Mouse (Mus musculus) forebrain, embryonic 12.5 days (tissue): ENCODE measurements at regions not wholly inside any gene's neighbourhood (a gene's known extent, or its start where the extent isn't known, plus 50 kb on each side); places are given as distances from the start of the nearest gene placed in this dataset.

ENCODE experiments used
- ATAC-seq: fragments of 200-750 bp; cut with Nextera tagmentation; 2 replicates; pipeline ENCODE4 v1.8.0; 2017; ENCODE audit warnings: moderate TSS enrichment; ENCODE audit not compliant: low FRiP score
- H3K27ac ChIP-seq: fragments of 300-500 bp; sonication (generic); 2 replicates; pipeline ENCODE4 v1.5.1; 2016; ENCODE audit warnings: mild to moderate bottlenecking
- H3K27me3 ChIP-seq: fragments of 300-500 bp; sonication (generic); 2 replicates; pipeline ENCODE4 v1.6.1; 2016; ENCODE audit warnings: mild to moderate bottlenecking
- H3K36me3 ChIP-seq: fragments of 300-500 bp; sonication (generic); replicated peaks from 2 replicates; pipeline ENCODE4 v1.6.1; 2016; ENCODE audit warnings: mild to moderate bottlenecking
- H3K4me1 ChIP-seq: fragments of 300-500 bp; sonication (generic); 2 replicates; pipeline ENCODE4 v1.6.1; 2016
- H3K4me2 ChIP-seq: fragments of 300-500 bp; sonication (generic); 2 replicates; pipeline ENCODE4 v1.6.1; 2016; ENCODE audit warnings: mild to moderate bottlenecking, moderate library complexity
- H3K4me3 ChIP-seq: fragments of 300-500 bp; sonication (generic); replicated peaks from 2 replicates; pipeline ENCODE4 v1.5.1; 2016; ENCODE audit warnings: mild to moderate bottlenecking
- H3K9ac ChIP-seq: fragments of 300-500 bp; sonication (generic); 2 replicates; pipeline ENCODE4 v1.6.1; 2016; ENCODE audit warnings: mild to moderate bottlenecking
- H3K9me3 ChIP-seq: fragments of 300-500 bp; sonication (generic); 2 replicates; pipeline ENCODE4 v1.6.1; 2016
- WGBS: fragments of 180-500 bp; shearing (Covaris S2); methylation state at CpG from one replicate; pipeline ENCODE4 v1.1.7; 2016; 5-methylcytosine and 5-hydroxymethylcytosine counted together

- no peaks in the 10 kb centered on the region for H3K4me1 ChIP-seq
- ATAC-seq = no peak
- no peak overlapping the region for H3K4me3 ChIP-seq
- H3K9ac ChIP-seq = no peak overlapping the region
- WGBS = 97% methylated on average over 2 of the region's 2 CpGs
- no peak overlapping the region for H3K27ac ChIP-seq
- H3K36me3 ChIP-seq = no peaks in the 10 kb centered on the region
- H3K4me2 ChIP-seq = no peak overlapping the region
- no peaks in the 10 kb centered on the region for H3K9me3 ChIP-seq
- no peaks in the 10 kb centered on the region for H3K27me3 ChIP-seq
These were observed 147.8 kb upstream of the Cdh5 start for GRCm38 (mm10) chr8:103953586-103953985.

GRCm38 (mm10) chr8:103955568-103956260 lies 145.7 kb upstream of the Cdh5 start:
- WGBS = 87% methylated on average over 4 of the region's 4 CpGs
- no peak overlapping the region for H3K4me3 ChIP-seq
- ATAC-seq = no peak

GRCm38 (mm10) chr8:103964293-103964918 lies 137.0 kb upstream of the Cdh5 start:
- no peak overlapping the region for H3K4me2 ChIP-seq
- H3K4me3 ChIP-seq = no peak overlapping the region
- WGBS = 40% methylated on average over 7 of the region's 7 CpGs
- peaks cover 8% of the 10 kb centered on the region; the same call in 1 of the 2 replicates for H3K4me1 ChIP-seq
- no peaks in the 10 kb centered on the region for H3K27me3 ChIP-seq
- H3K27ac ChIP-seq = no peak overlapping the region
- no peak overlapping the region for H3K9ac ChIP-seq
- no peaks in the 10 kb centered on the region for H3K9me3 ChIP-seq
- no peaks in the 10 kb centered on the region for H3K36me3 ChIP-seq
- peak; percentile 41; the same call in 1 of the 2 replicates for ATAC-seq

More at GRCm38 (mm10) chr8:103955568-103956260, 145.7 kb upstream of the Cdh5 start:
- H3K27ac ChIP-seq = no peak overlapping the region
- no peaks in the 10 kb centered on the region for H3K36me3 ChIP-seq
- H3K27me3 ChIP-seq = no peaks in the 10 kb centered on the region
- no peak overlapping the region for H3K9ac ChIP-seq
- H3K4me1 ChIP-seq = no peaks in the 10 kb centered on the region
- H3K9me3 ChIP-seq = no peaks in the 10 kb centered on the region
- no peak overlapping the region for H3K4me2 ChIP-seq

- Histone ChIP-seq H3K4me1 (peaks cover 2% of the 10 kb centered on the region; the same call in 1 of the 2 replicates), H3K36me3 (no peaks in the 10 kb centered on the region), H3K9ac (no peak overlapping the region), H3K4me3 (no peak overlapping the region), H3K27ac (no peak overlapping the region), H3K4me2 (no peak overlapping the region), H3K27me3 (no peaks in the 10 kb centered on the region), H3K9me3 (no peaks in the 10 kb centered on the region)
- 90% methylated on average over 5 of the region's 5 CpGs for WGBS
- ATAC-seq = no peak
These were observed 131.5 kb upstream of the Cdh5 start for GRCm38 (mm10) chr8:103969929-103970328.

- no peak overlapping the region for H3K4me3 ChIP-seq
- no peak overlapping the region for H3K27ac ChIP-seq
- 90% methylated on average over 3 of the region's 3 CpGs for WGBS
- H3K9me3 ChIP-seq = no peaks in the 10 kb centered on the region
- H3K36me3 ChIP-seq = no peaks in the 10 kb centered on the region
- no peak for ATAC-seq
- no peak overlapping the region for H3K9ac ChIP-seq
- no peaks in the 10 kb centered on the region for H3K4me1 ChIP-seq
- no peak overlapping the region for H3K4me2 ChIP-seq
- H3K27me3 ChIP-seq = no peaks in the 10 kb centered on the region
These were observed 130.9 kb upstream of the Cdh5 start for GRCm38 (mm10) chr8:103970511-103970910.

- 89% methylated on average over 4 of the region's 4 CpGs for WGBS
- Histone ChIP-seq H3K36me3 (no peaks in the 10 kb centered on the region), H3K27me3 (no peaks in the 10 kb centered on the region), H3K9ac (no peak overlapping the region), H3K4me3 (no peak overlapping the region), H3K27ac (no peak overlapping the region), H3K4me1 (no peaks in the 10 kb centered on the region), H3K4me2 (no peak overlapping the region), H3K9me3 (no peaks in the 10 kb centered on the region)
- no peak for ATAC-seq
These were observed 130.5 kb upstream of the Cdh5 start for GRCm38 (mm10) chr8:103970966-103971365.

GRCm38 (mm10) chr8:103976488-103976887 lies 124.9 kb upstream of the Cdh5 start:
- H3K9ac ChIP-seq = no peak overlapping the region

GRCm38 (mm10) chr8:103978948-103979347 lies 122.5 kb upstream of the Cdh5 start:
- WGBS = 96% methylated on average over 5 of the region's 5 CpGs
- Histone ChIP-seq H3K9ac (no peak overlapping the region), H3K36me3 (no peaks in the 10 kb centered on the region), H3K4me3 (no peak overlapping the region), H3K4me1 (no peaks in the 10 kb centered on the region), H3K4me2 (no peak overlapping the region), H3K9me3 (no peaks in the 10 kb centered on the region), H3K27me3 (no peaks in the 10 kb centered on the region), H3K27ac (no peak overlapping the region)
- ATAC-seq = no peak

More at GRCm38 (mm10) chr8:103976488-103976887, 124.9 kb upstream of the Cdh5 start:
- WGBS = 72% methylated on average over 6 of the region's 6 CpGs
- no peak overlapping the region for H3K4me3 ChIP-seq
- no peaks in the 10 kb centered on the region for H3K4me1 ChIP-seq
- no peak for ATAC-seq
- no peak overlapping the region for H3K27ac ChIP-seq
- no peaks in the 10 kb centered on the region for H3K9me3 ChIP-seq
- H3K36me3 ChIP-seq = no peaks in the 10 kb centered on the region
- no peak overlapping the region for H3K4me2 ChIP-seq
- H3K27me3 ChIP-seq = no peaks in the 10 kb centered on the region

GRCm38 (mm10) chr8:103983860-103984594 lies 117.4 kb upstream of the Cdh5 start:
- H3K4me1 ChIP-seq = no peaks in the 10 kb centered on the region; the same call in 1 of the 2 replicates
- no peak overlapping the region for H3K4me3 ChIP-seq
- no peak overlapping the region for H3K4me2 ChIP-seq
- 30% methylated on average over 11 of the region's 11 CpGs for WGBS
- no peak overlapping the region for H3K27ac ChIP-seq
- H3K36me3 ChIP-seq = no peaks in the 10 kb centered on the region
- H3K9ac ChIP-seq = no peak overlapping the region
- no peaks in the 10 kb centered on the region for H3K9me3 ChIP-seq
- no peak for ATAC-seq
- H3K27me3 ChIP-seq = no peaks in the 10 kb centered on the region

GRCm38 (mm10) chr8:103985640-103986039 lies 115.8 kb upstream of the Cdh5 start:
- Histone ChIP-seq H3K9ac (no peak overlapping the region), H3K4me3 (no peak overlapping the region), H3K27me3 (no peaks in the 10 kb centered on the region), H3K4me2 (no peak overlapping the region), H3K4me1 (no peaks in the 10 kb centered on the region; the same call in 1 of the 2 replicates), H3K27ac (no peak overlapping the region), H3K36me3 (no peaks in the 10 kb centered on the region), H3K9me3 (no peaks in the 10 kb centered on the region)
- ATAC-seq = no peak
- 97% methylated on average over 2 of the region's 2 CpGs for WGBS

GRCm38 (mm10) chr8:103993897-103994296 lies 107.5 kb upstream of the Cdh5 start:
- no peaks in the 10 kb centered on the region for H3K4me1 ChIP-seq
- no peak overlapping the region for H3K9ac ChIP-seq
- H3K27me3 ChIP-seq = no peaks in the 10 kb centered on the region
- no peak overlapping the region for H3K4me2 ChIP-seq
- no peak overlapping the region for H3K4me3 ChIP-seq
- 89% methylated on average over 2 of the region's 2 CpGs for WGBS
- no peak for ATAC-seq
- no peaks in the 10 kb centered on the region for H3K9me3 ChIP-seq
- no peak overlapping the region for H3K27ac ChIP-seq
- H3K36me3 ChIP-seq = no peaks in the 10 kb centered on the region

GRCm38 (mm10) chr8:103998143-103998542 lies 103.3 kb upstream of the Cdh5 start:
- H3K4me3 ChIP-seq = no peak overlapping the region
- 88% methylated on average over 6 of the region's 6 CpGs for WGBS
- ATAC-seq = no peak

More at GRCm38 (mm10) chr8:103998143-103998542, 103.3 kb upstream of the Cdh5 start:
- no peak overlapping the region for H3K4me2 ChIP-seq
- no peaks in the 10 kb centered on the region for H3K36me3 ChIP-seq
- H3K9me3 ChIP-seq = no peaks in the 10 kb centered on the region
- no peaks in the 10 kb centered on the region for H3K4me1 ChIP-seq
- H3K27me3 ChIP-seq = no peaks in the 10 kb centered on the region
- H3K27ac ChIP-seq = no peak overlapping the region
- H3K9ac ChIP-seq = no peak overlapping the region
